Mouse (Mus musculus): Measurements from ENCODE around the gene Cpd.

GRCm38 (mm10) chr11:76807007-76807679 is 39.7 kb downstream of the Cpd start:
- TF ChIP-seq GATA1 (IDR thresholded peaks at IDR 0.05; ENCODE audit: low read length) (peak; percentile 71), TAL1 (IDR thresholded peaks at IDR 0.05; ENCODE audit: low read length) (no peak)
